Mouse (Mus musculus): Measurements from ENCODE around the gene Sytl2. TPM values are rescaled to one million over a fixed set of nuclear protein-coding genes. Genes with fewer than 3 reads are reported as not detected.

Sytl2 gene
- total and polyA plus RNA-seq, 3 experiments = not detected

GRCm38 (mm10) chr7:90281759-90282546 is 20.1 kb upstream of the Sytl2 start:
- Histone ChIP-seq H3K9me3 (replicated peaks; ENCODE audit: insufficient read depth, low read length) (no peaks in the 10 kb centered on the region), H3K4me1 (ENCODE audit: control insufficient read depth in 1 of 2, insufficient read depth in 2 of 2, low read length in 2 of 2) (no peaks in the 10 kb centered on the region), H3K9ac (ENCODE audit: control insufficient read depth, low read depth, low read length, poor library complexity, severe bottlenecking) (no peak overlapping the region), H3K27me3 (ENCODE audit: control insufficient read depth in 1 of 2, insufficient read depth in 2 of 2, low read length in 2 of 2) (peaks cover 0 to 5% of the 10 kb centered on the region in 2 experiments; a peak in 1 of 4 replicates), H3K79me2 (ENCODE audit: control insufficient read depth, insufficient read depth, low read length, poor library complexity) (no peaks in the 10 kb centered on the region), H3K27ac (ENCODE audit: control insufficient read depth, low read depth, low read length) (no peak overlapping the region), H3K4me3 (ENCODE audit: control insufficient read depth in 1 of 2, insufficient read depth in 1 of 2, low read depth in 2 of 2, low read length in 2 of 2) (no peak overlapping the region), H3K36me3 (ENCODE audit: control insufficient read depth in 1 of 2, insufficient read depth in 2 of 2, low read length in 2 of 2) (no peaks in the 10 kb centered on the region)
- no peak for TF ChIP-seq SIN3A (IDR thresholded peaks at IDR 0.05; ENCODE audit: low read length)
- TF ChIP-seq GATA1 (IDR thresholded peaks at IDR 0.05; ENCODE audit: low read depth, low read length) = no peak
- TF ChIP-seq ETS1 (IDR thresholded peaks at IDR 0.05; ENCODE audit: low read depth, low read length) = no peak
- TF ChIP-seq MYC (IDR thresholded peaks at IDR 0.05; ENCODE audit: low read depth, low read length) = no peak
- TF ChIP-seq MAFK (IDR thresholded peaks at IDR 0.05; ENCODE audit: borderline replicate concordance, low read depth, low read length) = no peak
- TF ChIP-seq MAZ (IDR thresholded peaks at IDR 0.05; ENCODE audit: low read depth, low read length) = no peak
- TF ChIP-seq TCF12 (IDR thresholded peaks at IDR 0.05; ENCODE audit: low read depth, low read length) = no peak
- TF ChIP-seq POLR2AphosphoS2 (IDR thresholded peaks at IDR 0.05; ENCODE audit: low read length) = no peak
- no peak for TF ChIP-seq TBP (IDR thresholded peaks at IDR 0.05; ENCODE audit: low read depth, low read length)
- TF ChIP-seq HCFC1 (IDR thresholded peaks at IDR 0.05; ENCODE audit: low read depth, low read length) = no peak
- TF ChIP-seq ZNF384 (IDR thresholded peaks at IDR 0.05; ENCODE audit: low read depth, low read length) = no peak
- TF ChIP-seq NELFE (IDR thresholded peaks at IDR 0.05; ENCODE audit: low read depth, low read length) = no peak
- no peak for DNase-seq (ENCODE audit: low read depth, low spot score)

GRCm38 (mm10) chr7:90282786-90283185 is 19.3 kb upstream of the Sytl2 start:
- DNase-seq (ENCODE audit: low read depth, low spot score) = no peak
- H3K9ac ChIP-seq (ENCODE audit: control insufficient read depth, low read depth, low read length, poor library complexity, severe bottlenecking) = no peak overlapping the region
- TF ChIP-seq E2F4 (IDR thresholded peaks at IDR 0.05; ENCODE audit: borderline replicate concordance, low read depth, low read length) = no peak
- TF ChIP-seq SIN3A (IDR thresholded peaks at IDR 0.05; ENCODE audit: low read length) = no peak
- no peak for TF ChIP-seq USF1 (IDR thresholded peaks at IDR 0.05; ENCODE audit: low read depth, low read length)
- no peak for TF ChIP-seq SMC3 (IDR thresholded peaks at IDR 0.05; ENCODE audit: low read depth, low read length)
- TF ChIP-seq ZKSCAN1 (IDR thresholded peaks at IDR 0.05; ENCODE audit: low read depth, low read length) = no peak
- TF ChIP-seq POLR2AphosphoS2 (IDR thresholded peaks at IDR 0.05; ENCODE audit: low read length) = no peak
- TF ChIP-seq GATA1 (IDR thresholded peaks at IDR 0.05; ENCODE audit: low read depth, low read length) = no peak
- TF ChIP-seq NRF1 (IDR thresholded peaks at IDR 0.05; ENCODE audit: insufficient read depth, low read depth, low read length, poor library complexity, severe bottlenecking) = no peak
- no peak for TF ChIP-seq MYC (IDR thresholded peaks at IDR 0.05; ENCODE audit: low read depth, low read length)
- no peak for TF ChIP-seq MAZ (IDR thresholded peaks at IDR 0.05; ENCODE audit: low read depth, low read length)
- no peak for TF ChIP-seq MEF2A (IDR thresholded peaks at IDR 0.05; ENCODE audit: extremely low read depth, insufficient replicate concordance, low read depth, low read length, poor library complexity, severe bottlenecking)
- no peak for TF ChIP-seq USF2 (IDR thresholded peaks at IDR 0.05; ENCODE audit: borderline replicate concordance in 1 of 2, insufficient read depth in 1 of 2, low read depth in 1 of 2, low read length in 2 of 2)

More at GRCm38 (mm10) chr7:90282786-90283185, 19.3 kb upstream of the Sytl2 start:
- Histone ChIP-seq H3K79me2 (ENCODE audit: control insufficient read depth, insufficient read depth, low read length, poor library complexity) (no peaks in the 10 kb centered on the region), H3K27me3 (ENCODE audit: control insufficient read depth in 1 of 2, insufficient read depth in 2 of 2, low read length in 2 of 2) (peaks cover 0 to 5% of the 10 kb centered on the region in 2 experiments; a peak in 1 of 4 replicates), H3K27ac (ENCODE audit: control insufficient read depth, low read depth, low read length) (no peak overlapping the region), H3K9me3 (replicated peaks; ENCODE audit: insufficient read depth, low read length) (no peaks in the 10 kb centered on the region), H3K4me1 (ENCODE audit: control insufficient read depth in 1 of 2, insufficient read depth in 2 of 2, low read length in 2 of 2) (no peaks in the 10 kb centered on the region), H3K36me3 (ENCODE audit: control insufficient read depth in 1 of 2, insufficient read depth in 2 of 2, low read length in 2 of 2) (no peaks in the 10 kb centered on the region), H3K4me3 (ENCODE audit: control insufficient read depth in 1 of 2, insufficient read depth in 1 of 2, low read depth in 2 of 2, low read length in 2 of 2) (no peak overlapping the region)
